Mouse (Mus musculus) heart, postnatal 0 days (tissue): ENCODE results near the gene Trnau1ap.

ENCODE experiments used
- CTCF ChIP-seq: IDR thresholded peaks from 2 replicates; pipeline ENCODE4 v1.5.1; 2016; ENCODE audit warnings: antibody characterized with exemption, control low read depth, low read depth
- EP300 ChIP-seq: IDR thresholded peaks from 2 replicates; pipeline ENCODE4 v1.6.1; 2016; ENCODE audit warnings: antibody characterized with exemption, low read depth

DNA sequence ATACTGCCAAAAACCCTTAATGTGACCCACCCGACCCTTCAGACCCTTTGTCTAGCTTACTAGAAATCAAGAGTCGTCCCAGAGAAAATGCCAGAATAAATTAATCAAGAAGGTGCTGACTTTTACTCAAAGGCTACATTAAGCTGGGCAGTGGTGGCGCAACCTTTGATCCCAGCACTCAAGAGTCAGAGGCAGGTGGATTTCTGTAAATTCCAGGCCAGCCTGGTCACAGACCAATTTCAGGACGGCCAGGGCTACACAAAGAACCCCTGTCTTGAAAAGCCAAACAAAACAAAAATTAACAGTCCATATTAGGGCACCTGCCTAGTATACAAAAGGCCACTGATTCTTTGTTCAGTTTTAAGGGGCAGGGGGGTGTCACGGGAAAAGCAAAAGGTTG, 2.9 kb downstream of the Trnau1ap start:
- TF ChIP-seq CTCF (no peak), EP300 (no peak)
